Mouse (Mus musculus): ENCODE measurements around the gene Pxdn.

Pxdn gene

GRCm38 (mm10) chr12:29937308-29937707, at the start of gene Pxdn:
Gene Pxdn, plus strand, starts transcription at chr12:29937608.
- DNase-seq, result no peak

DNA sequence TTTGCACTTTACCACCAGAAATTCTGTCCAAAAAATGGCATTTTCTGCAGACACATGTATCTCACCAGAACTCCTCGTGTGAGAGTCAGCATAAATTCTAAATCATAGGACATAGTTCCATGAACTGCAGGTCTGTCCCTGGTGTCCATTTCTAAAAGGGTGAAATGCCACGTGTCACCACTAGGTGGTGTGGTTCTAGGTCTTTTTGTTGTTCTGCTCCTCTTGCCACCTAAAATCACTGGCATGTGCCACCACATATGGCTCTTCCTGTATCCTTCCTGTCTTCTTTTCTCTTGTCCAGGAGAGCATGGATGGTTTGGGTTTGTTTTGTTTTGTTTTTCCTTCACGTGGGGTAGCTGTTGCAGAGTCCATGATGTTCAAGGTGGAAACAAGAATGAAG, 42.7 kb upstream of the Pxdn start:
- DNase-seq, result peak; percentile 48

- DNase-seq, result no peak
Observed at GRCm38 (mm10) chr12:29897533-29898085, 39.8 kb upstream of the Pxdn start.

GRCm38 (mm10) chr12:29904101-29904874, 33.1 kb upstream of the Pxdn start:
- peak; percentile 10 for DNase-seq

GRCm38 (mm10) chr12:29907056-29907455, 30.4 kb upstream of the Pxdn start:
- DNase-seq, result peak; percentile 90

- no peak for DNase-seq
Observed at GRCm38 (mm10) chr12:29916139-29916538, 21.3 kb upstream of the Pxdn start.

- no peak for DNase-seq
Observed at GRCm38 (mm10) chr12:29916807-29917206, 20.6 kb upstream of the Pxdn start.

GRCm38 (mm10) chr12:29920298-29920697, 17.1 kb upstream of the Pxdn start:
- no peak for DNase-seq

DNA sequence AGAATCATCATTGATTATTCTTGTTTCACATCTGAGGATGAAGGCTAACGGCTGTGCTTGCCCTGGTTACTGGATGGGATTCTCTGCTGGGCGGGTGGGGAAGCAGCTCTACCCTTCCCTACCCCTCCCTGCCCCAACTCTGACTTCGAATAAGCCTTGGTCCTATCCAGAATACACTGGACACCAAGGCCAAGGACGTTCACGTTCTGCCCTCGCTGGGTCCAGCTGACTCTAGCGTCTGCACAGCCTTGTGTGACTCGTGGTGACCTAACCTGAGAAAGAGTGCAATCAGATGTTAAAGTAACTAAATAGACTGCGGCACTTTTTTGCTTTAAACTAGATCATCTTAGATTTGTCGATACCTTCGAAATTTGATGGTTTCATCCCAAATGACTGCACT, 15.9 kb upstream of the Pxdn start:
- no peak for DNase-seq

DNA sequence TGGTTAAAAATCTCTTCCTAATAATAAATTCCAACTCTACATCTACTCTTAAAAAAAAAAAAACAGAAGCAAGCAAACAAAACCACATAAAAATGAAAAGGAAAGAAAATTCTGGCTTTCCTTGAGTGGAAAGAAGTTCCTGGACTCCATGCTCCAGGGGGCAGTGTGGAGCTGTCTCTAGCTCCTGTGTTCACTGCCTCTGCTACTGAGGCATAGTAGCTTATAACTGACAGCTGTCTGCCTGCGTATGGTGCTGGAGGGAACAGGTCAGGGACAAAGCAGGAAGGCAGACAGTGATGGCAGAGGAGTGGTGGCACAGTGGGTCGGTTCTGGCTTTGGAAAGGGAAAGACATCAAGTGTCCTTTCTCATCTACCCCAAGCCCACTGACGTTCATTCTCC, 10.5 kb upstream of the Pxdn start:
- DNase-seq, result peak; percentile 74

- no peak for DNase-seq
Observed at GRCm38 (mm10) chr12:29930591-29930990, 6.8 kb upstream of the Pxdn start.

- DNase-seq, result no peak
Observed at GRCm38 (mm10) chr12:29932951-29933350, 4.5 kb upstream of the Pxdn start.

- DNase-seq, result no peak
Observed at GRCm38 (mm10) chr12:29933501-29933900, 3.9 kb upstream of the Pxdn start.

DNA sequence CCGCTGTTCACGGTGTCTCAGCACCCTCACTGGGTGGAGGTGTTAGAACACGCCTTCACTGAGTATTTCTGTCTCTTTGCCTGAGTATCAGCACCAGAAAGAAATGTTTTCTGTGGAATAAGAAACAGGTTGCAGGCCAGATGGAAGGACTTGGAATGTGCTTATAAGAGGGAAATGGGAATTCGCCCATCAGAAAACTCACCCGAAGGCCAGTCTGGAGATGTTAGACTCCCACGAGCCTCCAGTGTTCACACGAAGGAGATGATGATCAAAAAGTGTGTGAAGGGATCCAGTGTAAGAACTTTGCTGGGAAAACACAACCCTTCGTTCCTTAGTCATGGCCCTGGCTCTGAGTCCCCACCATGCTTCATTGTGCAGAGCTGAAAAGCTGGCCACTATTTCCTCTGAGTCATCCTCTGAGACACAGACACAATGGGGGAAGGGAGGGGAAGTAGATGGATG, 3.3 kb upstream of the Pxdn start:
- DNase-seq, result no peak

DNA sequence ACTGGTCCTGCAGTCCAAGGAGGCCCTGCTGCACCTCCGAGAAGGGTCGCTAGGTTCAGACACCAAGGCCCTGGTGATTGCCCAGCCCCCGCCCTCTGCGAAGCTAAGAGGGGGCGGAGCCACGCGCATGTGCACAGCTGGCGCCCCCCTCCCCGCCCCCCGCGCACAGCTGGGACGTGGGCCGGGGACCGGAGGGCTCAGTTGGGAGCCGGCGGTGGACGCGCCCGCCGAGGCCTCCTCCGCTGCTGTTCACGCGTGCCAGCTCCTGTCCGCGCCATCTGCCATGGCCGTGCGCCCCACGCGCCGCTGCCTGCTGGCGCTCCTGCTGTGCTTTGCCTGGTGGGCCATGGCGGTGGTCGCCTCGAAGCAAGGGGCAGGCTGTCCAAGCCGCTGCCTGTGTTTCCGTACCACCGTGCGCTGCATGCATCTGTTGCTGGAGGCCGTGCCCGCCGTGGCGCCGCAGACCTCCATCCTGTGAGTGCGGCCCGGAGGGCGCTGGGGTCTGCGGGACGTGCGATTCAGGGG, 505 bp downstream of the Pxdn start:
- DNase-seq, result peak; percentile 84

- DNase-seq, result peak; percentile 81
Observed at GRCm38 (mm10) chr12:29938376-29939041, 1.1 kb downstream of the Pxdn start.

- peak; percentile 53 for DNase-seq
Observed at GRCm38 (mm10) chr12:29939261-29939671, 1.9 kb downstream of the Pxdn start.

- DNase-seq, result no peak
Observed at GRCm38 (mm10) chr12:29942435-29942834, 5.0 kb downstream of the Pxdn start.

DNA sequence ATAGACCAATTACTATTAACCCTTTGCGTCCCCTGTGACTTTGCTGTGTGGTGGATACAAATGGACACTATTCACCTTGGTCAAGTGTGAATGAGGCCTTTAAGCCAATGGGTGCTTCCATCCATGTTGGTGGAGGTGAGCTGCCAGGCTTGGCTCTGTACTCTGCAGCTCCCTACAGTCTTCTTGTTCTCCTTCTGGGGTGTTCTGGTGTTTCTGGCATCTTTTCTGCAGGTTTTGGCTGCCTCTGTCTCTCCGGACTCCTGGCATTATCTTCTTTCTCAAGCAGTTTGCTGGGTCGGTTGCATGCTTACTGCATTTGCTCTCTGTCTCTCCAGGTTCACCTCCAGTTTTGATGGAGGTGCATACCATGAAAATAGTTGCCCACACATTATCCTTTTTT, 7.2 kb downstream of the Pxdn start:
- DNase-seq, result no peak

DNA sequence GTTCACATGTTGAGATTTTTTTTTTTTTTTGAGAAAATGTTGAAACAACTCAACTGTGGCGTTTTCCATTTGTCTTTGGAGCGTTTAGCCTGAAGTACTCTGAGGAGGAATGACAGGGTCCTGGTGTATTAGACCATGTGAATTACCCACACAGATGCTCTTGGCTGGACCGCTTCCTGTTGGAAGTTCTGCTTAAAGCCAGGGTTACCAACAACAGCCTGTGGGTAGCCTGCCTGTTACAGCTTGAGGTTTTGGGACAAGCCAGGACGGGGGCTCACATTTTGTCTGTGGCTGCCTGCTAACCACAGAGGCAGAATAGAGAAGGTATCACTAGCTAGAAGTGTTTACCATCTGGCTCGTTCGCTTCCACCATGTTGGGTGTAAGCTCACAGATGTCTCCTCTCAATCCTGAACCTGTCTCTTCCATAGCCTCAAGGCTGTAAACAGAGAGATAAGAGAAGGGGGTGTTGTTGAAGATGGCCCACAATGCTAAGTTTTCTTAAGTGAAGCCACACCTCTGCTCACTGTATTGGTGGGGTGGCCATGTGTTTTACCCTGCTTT, 7.9 kb downstream of the Pxdn start:
- no peak for DNase-seq

DNA sequence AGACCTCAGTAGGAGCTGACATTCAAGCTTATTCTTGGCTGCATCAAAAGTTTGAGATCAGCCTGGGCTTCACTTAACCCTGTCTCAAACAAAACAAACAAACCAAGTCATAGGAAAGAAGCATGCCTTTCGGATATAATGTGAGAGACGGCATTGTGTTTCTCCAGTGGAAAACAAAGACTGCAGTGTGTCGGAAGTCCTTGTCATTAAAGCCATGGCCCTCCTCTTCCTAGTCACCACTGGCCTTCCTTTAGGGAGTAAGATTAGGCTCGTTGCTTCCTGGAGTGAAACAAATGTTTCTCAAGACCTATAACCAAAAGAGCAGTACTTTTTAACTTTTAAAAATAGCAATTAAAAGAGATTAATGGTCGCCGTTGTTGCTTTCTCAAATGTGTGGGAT, 13.6 kb downstream of the Pxdn start:
- peak; percentile 41 for DNase-seq

DNA sequence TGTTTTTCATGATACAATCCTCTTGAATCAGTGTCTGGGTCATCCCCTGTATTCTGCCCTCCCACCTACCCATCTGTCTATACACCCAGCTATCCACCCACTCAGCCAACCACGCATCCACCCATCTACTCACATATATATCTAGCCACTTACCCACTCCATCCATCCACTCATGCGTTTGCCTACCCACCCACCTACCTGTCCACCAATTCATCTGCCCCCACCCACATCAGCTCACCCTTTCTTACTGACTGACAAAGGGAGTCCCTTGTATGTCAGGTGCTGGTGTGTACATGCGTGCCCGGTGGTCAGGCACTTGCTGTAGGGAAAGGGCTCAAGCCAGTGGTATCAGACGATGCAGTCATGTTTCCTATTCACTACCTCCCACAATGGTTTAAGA, 14.1 kb downstream of the Pxdn start:
- DNase-seq, result no peak

GRCm38 (mm10) chr12:29952102-29952501, 14.7 kb downstream of the Pxdn start:
- DNase-seq, result peak; percentile 77

- no peak for DNase-seq
Observed at GRCm38 (mm10) chr12:29953999-29954398, 16.6 kb downstream of the Pxdn start.
